Mouse (Mus musculus): ENCODE measurements around the gene Atp9a.

DNA sequence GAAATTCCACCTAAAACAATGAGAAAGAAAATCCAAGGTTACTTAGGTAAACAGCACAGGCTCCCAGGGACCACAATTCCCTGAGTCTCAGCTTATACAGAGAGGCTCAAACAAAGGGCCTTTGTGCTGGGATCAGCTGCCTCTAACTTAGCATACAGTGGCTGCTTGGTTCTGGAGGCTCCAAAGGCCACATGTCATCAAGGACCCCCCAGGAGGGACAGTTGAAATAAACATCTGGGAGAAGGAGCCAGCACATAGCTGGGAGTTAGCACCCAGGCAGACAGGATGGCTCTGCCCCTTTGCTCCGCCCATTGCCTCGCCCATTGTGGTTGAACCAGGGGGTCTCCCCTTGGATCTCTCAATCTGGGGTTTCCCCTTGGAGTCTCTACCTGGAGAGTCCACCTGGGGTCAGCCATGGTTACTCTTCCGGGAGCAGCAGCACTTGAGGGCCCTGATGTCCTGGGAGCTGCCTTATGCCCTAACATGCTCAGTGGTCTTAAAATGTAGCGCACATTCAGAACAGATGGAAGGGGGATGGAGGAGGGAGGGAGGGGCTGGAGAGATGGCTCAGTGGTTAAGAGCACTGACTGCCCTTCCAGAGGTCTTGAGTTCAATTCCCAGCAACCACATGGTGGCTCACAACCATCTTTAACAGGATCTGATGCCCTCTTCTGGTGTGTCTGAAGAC lies 49.0 kb upstream of the Atp9a start:
- TF ChIP-seq CTCF (IDR thresholded peaks at IDR 0.05) (no peak), EP300 (IDR thresholded peaks at IDR 0.05) (no peak)
